Mouse (Mus musculus) bone marrow macrophage, adult 2 months (primary cell): ENCODE measurements around the gene Them4.

Experiments used
- CTCF ChIP-seq: IDR thresholded peaks from 2 replicates; pipeline ENCODE4 v1.5.1; 2012; ENCODE audit warnings: low read depth, mild to moderate bottlenecking, low read length, moderate library complexity
- POLR2A ChIP-seq: IDR thresholded peaks from 2 replicates; pipeline ENCODE4 v1.6.1; 2012; ENCODE audit warnings: mild to moderate bottlenecking, low read depth, low read length, borderline replicate concordance

DNA sequence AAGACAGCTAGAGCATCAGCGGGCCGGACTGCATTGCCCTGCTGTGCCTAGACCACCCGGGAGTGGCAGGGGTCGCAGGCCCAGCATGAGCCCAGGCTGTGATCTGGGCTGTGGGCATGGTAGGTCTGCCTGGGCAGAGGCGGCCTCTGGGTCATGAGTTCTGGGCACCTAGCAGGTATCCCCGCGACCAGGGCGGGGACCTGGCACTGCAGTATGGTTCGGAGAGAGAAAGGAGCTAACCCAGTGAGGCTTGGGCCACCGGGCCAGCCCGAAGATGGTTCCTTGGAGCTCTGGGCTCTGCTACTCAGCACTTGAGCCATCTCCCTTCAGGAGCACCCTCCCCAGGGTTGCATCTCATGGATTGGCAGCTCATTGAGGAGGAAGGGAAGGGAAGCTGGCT, 33.9 kb upstream of the Them4 start:
- TF ChIP-seq POLR2A (no peak), CTCF (no peak)
